Mouse (Mus musculus): ENCODE data around the gene Dvl3. TPM values are rescaled to one million over a fixed set of nuclear protein-coding genes. Genes with fewer than 3 reads are reported as not detected.
"Not testable (repeated sequence)": the region's sequence is repeated elsewhere in the genome, so short reads cannot be mapped to it uniquely, and the experiment has no call there.

The Dvl3 gene
- polyA plus RNA-seq, 1 experiment from 2014 or later: 42.8 TPM

DNA sequence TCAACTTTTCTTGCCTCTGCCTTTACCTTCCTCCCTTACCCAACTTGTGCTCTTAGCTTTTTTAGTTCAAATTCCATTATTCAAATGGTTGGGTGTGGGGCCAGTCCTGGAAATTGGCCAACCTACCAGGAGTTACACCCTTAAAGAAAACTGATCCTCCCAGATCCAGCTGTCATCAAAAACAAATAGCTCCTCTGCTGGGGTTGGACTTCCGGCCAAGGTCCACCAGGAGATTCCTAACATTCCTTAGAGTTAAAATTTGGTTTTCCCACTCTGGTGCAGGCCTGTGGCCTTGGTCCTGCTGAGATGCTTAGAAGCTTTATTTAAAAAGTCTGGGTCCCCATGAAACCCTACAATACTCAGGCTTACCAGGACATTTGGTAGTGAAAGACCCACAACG, 38.3 kb upstream of the Dvl3 start:
- Histone ChIP-seq H3K27ac (ENCODE audit: low read depth, low read length) (no peak overlapping the region), H3K4me3 (ENCODE audit: low read depth, low read length) (no peak overlapping the region), H3K36me3 (ENCODE audit: control insufficient read depth, insufficient read depth, low read length) (no peaks in the 10 kb centered on the region), H3K9ac (ENCODE audit: low read length) (no peak overlapping the region), H3K27me3 (ENCODE audit: control insufficient read depth, insufficient read depth, low read length) (no peaks in the 10 kb centered on the region), H3K9me3 (ENCODE audit: control insufficient read depth, low read length) (no peaks in the 10 kb centered on the region), H3K4me1 (replicated peaks; ENCODE audit: control insufficient read depth, insufficient read depth, low read length) (no peaks in the 10 kb centered on the region), H3K4me2 (ENCODE audit: low read depth, low read length, severe bottlenecking) (no peak overlapping the region)
- ATAC-seq (replicated peaks; ENCODE audit: low FRiP score) (no peak), DNase-seq (ENCODE audit: low spot score) (no peak)
- 77% methylated on average over 2 of the region's 2 CpGs for WGBS

GRCm38 (mm10) chr16:20479026-20479760, 37.6 kb upstream of the Dvl3 start:
- not testable (repeated sequence) for DNase-seq (ENCODE audit: low spot score); H3K4me1 ChIP-seq (replicated peaks; ENCODE audit: control insufficient read depth, insufficient read depth, low read length); H3K4me3 ChIP-seq (ENCODE audit: low read depth, low read length); H3K36me3 ChIP-seq (ENCODE audit: control insufficient read depth, insufficient read depth, low read length); H3K4me2 ChIP-seq (ENCODE audit: low read depth, low read length, severe bottlenecking); ATAC-seq (replicated peaks; ENCODE audit: low FRiP score); H3K9me3 ChIP-seq (ENCODE audit: control insufficient read depth, low read length); H3K27ac ChIP-seq (ENCODE audit: low read depth, low read length); H3K9ac ChIP-seq (ENCODE audit: low read length); H3K27me3 ChIP-seq (ENCODE audit: control insufficient read depth, insufficient read depth, low read length)
- 94% methylated on average over 12 of the region's 12 CpGs for WGBS

- Histone ChIP-seq H3K9ac (ENCODE audit: low read length) (no peak overlapping the region), H3K9me3 (ENCODE audit: control insufficient read depth, low read length) (no peaks in the 10 kb centered on the region), H3K27me3 (ENCODE audit: control insufficient read depth, insufficient read depth, low read length) (no peaks in the 10 kb centered on the region), H3K36me3 (ENCODE audit: control insufficient read depth, insufficient read depth, low read length) (no peaks in the 10 kb centered on the region), H3K4me3 (ENCODE audit: low read depth, low read length) (no peak overlapping the region), H3K4me1 (replicated peaks; ENCODE audit: control insufficient read depth, insufficient read depth, low read length) (no peaks in the 10 kb centered on the region), H3K27ac (ENCODE audit: low read depth, low read length) (no peak overlapping the region), H3K4me2 (ENCODE audit: low read depth, low read length, severe bottlenecking) (no peak overlapping the region)
- ATAC-seq (replicated peaks; ENCODE audit: low FRiP score) (no peak; the same call in 1 of the 2 replicates), DNase-seq (ENCODE audit: low spot score) (no peak)
- 32% methylated on average over 3 of the region's 3 CpGs for WGBS
These were observed 36.7 kb upstream of the Dvl3 start for GRCm38 (mm10) chr16:20480115-20480514.

DNA sequence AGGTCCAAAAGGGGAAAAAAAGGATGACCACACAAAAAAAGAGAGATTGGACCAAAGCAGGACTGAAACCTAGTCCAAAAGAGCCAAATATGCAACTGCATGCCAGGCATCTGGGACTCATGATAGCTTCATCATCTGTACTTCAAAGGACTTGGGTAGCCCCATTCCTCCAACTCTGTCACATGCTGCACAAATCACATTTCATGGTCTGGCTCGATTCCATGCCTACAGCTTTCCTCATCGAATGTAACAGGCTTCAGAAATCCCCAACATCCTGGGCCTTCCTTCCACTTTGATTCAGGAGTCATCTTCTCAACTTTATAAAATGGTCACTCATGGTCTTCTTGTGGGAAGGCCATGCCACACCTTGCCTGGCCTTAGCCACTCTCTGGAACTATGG, 35.0 kb upstream of the Dvl3 start:
- Histone ChIP-seq H3K27ac (ENCODE audit: low read depth, low read length) (no peak overlapping the region), H3K4me1 (replicated peaks; ENCODE audit: control insufficient read depth, insufficient read depth, low read length) (no peaks in the 10 kb centered on the region), H3K9ac (ENCODE audit: low read length) (no peak overlapping the region), H3K27me3 (ENCODE audit: control insufficient read depth, insufficient read depth, low read length) (no peaks in the 10 kb centered on the region), H3K36me3 (ENCODE audit: control insufficient read depth, insufficient read depth, low read length) (no peaks in the 10 kb centered on the region), H3K4me2 (ENCODE audit: low read depth, low read length, severe bottlenecking) (no peak overlapping the region), H3K4me3 (ENCODE audit: low read depth, low read length) (no peak overlapping the region), H3K9me3 (ENCODE audit: control insufficient read depth, low read length) (no peaks in the 10 kb centered on the region)
- no peak for ATAC-seq (replicated peaks; ENCODE audit: low FRiP score)
- DNase-seq (ENCODE audit: low spot score): no peak
- 77% methylated on average over 2 of the region's 2 CpGs for WGBS

DNA sequence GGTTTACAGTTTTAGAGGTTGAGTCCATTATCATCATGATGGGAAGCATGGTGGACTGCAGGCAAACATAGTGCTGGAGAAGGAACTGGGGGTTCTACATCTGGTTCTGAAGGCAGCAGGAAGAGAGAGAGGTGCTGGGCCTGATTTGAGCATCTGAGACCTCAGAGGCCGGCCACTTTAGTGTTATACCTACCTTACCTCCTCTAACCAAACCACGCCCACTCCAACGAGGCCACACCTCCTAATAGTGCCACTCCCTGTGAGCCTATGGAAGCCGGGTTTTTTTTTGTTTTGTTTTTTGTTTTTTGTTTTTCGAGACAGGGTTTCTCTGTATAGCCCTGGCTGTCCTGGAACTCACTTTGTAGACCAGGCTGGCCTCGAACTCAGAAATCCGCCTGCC, 33.1 kb upstream of the Dvl3 start:
- not testable (repeated sequence) for H3K36me3 ChIP-seq (ENCODE audit: control insufficient read depth, insufficient read depth, low read length); H3K4me2 ChIP-seq (ENCODE audit: low read depth, low read length, severe bottlenecking); H3K4me1 ChIP-seq (replicated peaks; ENCODE audit: control insufficient read depth, insufficient read depth, low read length); H3K9ac ChIP-seq (ENCODE audit: low read length); DNase-seq (ENCODE audit: low spot score); H3K9me3 ChIP-seq (ENCODE audit: control insufficient read depth, low read length); H3K27me3 ChIP-seq (ENCODE audit: control insufficient read depth, insufficient read depth, low read length); ATAC-seq (replicated peaks; ENCODE audit: low FRiP score); H3K27ac ChIP-seq (ENCODE audit: low read depth, low read length); H3K4me3 ChIP-seq (ENCODE audit: low read depth, low read length)
- 94% methylated on average over 6 of the region's 7 CpGs for WGBS

DNA sequence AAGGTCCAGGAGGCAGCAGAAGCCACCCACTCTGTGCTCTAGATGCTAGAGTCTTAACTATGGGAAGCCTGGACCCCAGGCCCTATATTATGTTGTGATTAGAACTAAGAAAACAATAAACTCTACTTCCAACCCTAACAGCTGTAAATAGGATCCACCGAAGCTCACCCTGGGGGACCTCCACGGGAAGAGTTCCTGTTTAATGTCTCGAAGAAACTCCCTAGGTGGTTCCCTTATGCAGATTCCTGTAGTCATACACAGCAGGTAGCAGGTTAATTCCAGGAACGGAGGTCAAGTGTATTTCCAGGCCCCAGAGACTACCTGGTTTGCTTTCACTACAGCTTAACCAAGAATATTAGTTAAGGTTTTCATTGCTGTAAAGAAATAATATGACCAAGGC, 31.7 kb upstream of the Dvl3 start:
- DNase-seq (ENCODE audit: low spot score) (no peak), ATAC-seq (replicated peaks; ENCODE audit: low FRiP score) (no peak)
- 53% methylated on average over 4 of the region's 4 CpGs for WGBS

DNA sequence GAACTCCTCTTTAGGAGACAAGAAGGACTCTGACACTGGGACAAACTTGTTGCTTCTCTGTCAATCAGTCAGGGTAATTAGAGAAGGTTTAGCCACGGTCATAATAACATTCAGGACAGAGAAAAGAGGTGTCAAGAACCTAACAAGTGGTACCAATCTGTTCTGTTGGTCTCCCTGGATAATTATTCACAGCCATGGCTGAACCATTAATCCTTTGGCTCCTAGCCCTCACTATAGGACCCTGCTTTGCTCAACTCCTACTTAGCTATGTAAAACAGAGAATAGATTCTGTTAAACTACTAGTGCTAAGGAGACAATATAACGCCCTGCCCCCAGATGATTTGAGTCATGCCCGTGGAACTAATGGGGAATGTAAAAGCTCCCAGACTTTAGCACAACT, 30.7 kb upstream of the Dvl3 start:
- no peak for ATAC-seq (replicated peaks; ENCODE audit: low FRiP score)
- H3K4me2 ChIP-seq (ENCODE audit: low read depth, low read length, severe bottlenecking): no peak overlapping the region
- no peaks in the 10 kb centered on the region for H3K27me3 ChIP-seq (ENCODE audit: control insufficient read depth, insufficient read depth, low read length)
- H3K9me3 ChIP-seq (ENCODE audit: control insufficient read depth, low read length): no peaks in the 10 kb centered on the region
- H3K4me3 ChIP-seq (ENCODE audit: low read depth, low read length): no peak overlapping the region
- no peak for DNase-seq (ENCODE audit: low spot score)
- H3K36me3 ChIP-seq (ENCODE audit: control insufficient read depth, insufficient read depth, low read length): no peaks in the 10 kb centered on the region
- no peak overlapping the region for H3K9ac ChIP-seq (ENCODE audit: low read length)
- no peak overlapping the region for H3K27ac ChIP-seq (ENCODE audit: low read depth, low read length)
- WGBS: 60% methylated on average over 3 of the region's 3 CpGs
- no peaks in the 10 kb centered on the region for H3K4me1 ChIP-seq (replicated peaks; ENCODE audit: control insufficient read depth, insufficient read depth, low read length)

More for the DNA sequence above, 31.7 kb upstream of the Dvl3 start:
- no peak overlapping the region for H3K9ac ChIP-seq (ENCODE audit: low read length)
- no peak overlapping the region for H3K27ac ChIP-seq (ENCODE audit: low read depth, low read length)
- no peak overlapping the region for H3K4me2 ChIP-seq (ENCODE audit: low read depth, low read length, severe bottlenecking)
- no peak overlapping the region for H3K4me3 ChIP-seq (ENCODE audit: low read depth, low read length)
- H3K36me3 ChIP-seq (ENCODE audit: control insufficient read depth, insufficient read depth, low read length): no peaks in the 10 kb centered on the region
- no peaks in the 10 kb centered on the region for H3K9me3 ChIP-seq (ENCODE audit: control insufficient read depth, low read length)
- H3K4me1 ChIP-seq (replicated peaks; ENCODE audit: control insufficient read depth, insufficient read depth, low read length): no peaks in the 10 kb centered on the region
- no peaks in the 10 kb centered on the region for H3K27me3 ChIP-seq (ENCODE audit: control insufficient read depth, insufficient read depth, low read length)

- H3K36me3 ChIP-seq (ENCODE audit: control insufficient read depth, insufficient read depth, low read length): no peaks in the 10 kb centered on the region
- no peaks in the 10 kb centered on the region for H3K27me3 ChIP-seq (ENCODE audit: control insufficient read depth, insufficient read depth, low read length)
- no peak overlapping the region for H3K4me3 ChIP-seq (ENCODE audit: low read depth, low read length)
- H3K9me3 ChIP-seq (ENCODE audit: control insufficient read depth, low read length): no peaks in the 10 kb centered on the region
- ATAC-seq (replicated peaks; ENCODE audit: low FRiP score): no peak
- no peak overlapping the region for H3K9ac ChIP-seq (ENCODE audit: low read length)
- no peak overlapping the region for H3K4me2 ChIP-seq (ENCODE audit: low read depth, low read length, severe bottlenecking)
- WGBS: 92% methylated on average over 1 of the region's 1 CpGs
- H3K4me1 ChIP-seq (replicated peaks; ENCODE audit: control insufficient read depth, insufficient read depth, low read length): no peaks in the 10 kb centered on the region
- DNase-seq (ENCODE audit: low spot score): no peak
- H3K27ac ChIP-seq (ENCODE audit: low read depth, low read length): no peak overlapping the region
These were observed 28.6 kb upstream of the Dvl3 start for GRCm38 (mm10) chr16:20488151-20488550.

GRCm38 (mm10) chr16:20488751-20489150, 28.0 kb upstream of the Dvl3 start:
- not testable (repeated sequence) for H3K9me3 ChIP-seq (ENCODE audit: control insufficient read depth, low read length); DNase-seq (ENCODE audit: low spot score); H3K27me3 ChIP-seq (ENCODE audit: control insufficient read depth, insufficient read depth, low read length); ATAC-seq (replicated peaks; ENCODE audit: low FRiP score); H3K4me1 ChIP-seq (replicated peaks; ENCODE audit: control insufficient read depth, insufficient read depth, low read length); H3K9ac ChIP-seq (ENCODE audit: low read length); H3K4me2 ChIP-seq (ENCODE audit: low read depth, low read length, severe bottlenecking); H3K36me3 ChIP-seq (ENCODE audit: control insufficient read depth, insufficient read depth, low read length); H3K27ac ChIP-seq (ENCODE audit: low read depth, low read length); H3K4me3 ChIP-seq (ENCODE audit: low read depth, low read length)
- 83% methylated on average over 9 of the region's 9 CpGs for WGBS

Data from forebrain, embryonic 11.5 days (tissue).